Mouse (Mus musculus) activated CD4-positive, CD25-positive, alpha-beta regulatory T cell (primary cell): ENCODE measurements around the gene Ube2q1. TPM values are rescaled to one million over a fixed set of nuclear protein-coding genes. Genes with fewer than 3 reads are reported as not detected.

Source experiments
- polyA plus RNA-seq, 2 experiments: library from polyadenylated mRNA; unstranded; fragments of 100-300 nt; shearing (Covaris generic); gene quantifications; one replicate each; pipeline ENCODE4 v1.2.1; 2017

Ube2q1 gene
- 10 to 100 TPM; 84.0 to 93.9 TPM for polyA plus RNA-seq

GRCm38 (mm10) chr3:89772968-89773709 lies at the start of gene Ube2q1:
Ube2q1 (plus strand) TSS chr3:89773616.

GRCm38 (mm10) chr3:89764119-89764724 lies 9.2 kb upstream of the Ube2q1 start, which contains the start of gene Chrnb2:
Chrnb2 (minus strand) TSS chr3:89764632.

GRCm38 (mm10) chr3:89830815-89831591 lies 57.6 kb downstream of the Ube2q1 start, which contains the start of gene She:
She (plus strand) TSS chr3:89831370.

Other genes with a start within 250 kb of the Ube2q1 start
- gene Adar, start 58.6 kb upstream of the Ube2q1 start, polyA plus RNA-seq: 100 to 1,000 TPM in 1 of 2 experiments, 10 to 100 TPM in 1; 63.7 to 105 TPM
- gene Chrnb2, start 9.0 kb upstream of the Ube2q1 start, polyA plus RNA-seq: 1 to 10 TPM; 1.3 to 1.9 TPM
- 1 to 10 TPM; 3.5 to 6.2 TPM for gene She, start 57.8 kb downstream of the Ube2q1 start, polyA plus RNA-seq
- 10 to 100 TPM; 65.1 to 73.1 TPM for gene Il6ra, start 139.6 kb downstream of the Ube2q1 start, polyA plus RNA-seq
- gene Atp8b2, start 189.9 kb downstream of the Ube2q1 start, polyA plus RNA-seq: 100 to 1,000 TPM in 1 of 2 experiments, 10 to 100 TPM in 1; 70.8 to 115 TPM
- 10 to 100 TPM; 77.1 to 81.7 TPM for gene Hax1, start 225.2 kb downstream of the Ube2q1 start, polyA plus RNA-seq